In genomic region chr17:72968666-72969065, GRCm38 (mm10) we compare ENCODE assay signal across 23 mouse cellular contexts.
"Had no signal": no experiment of that assay in that cellular context is flagged by ENCODE, and none has a peak within 500 bp of the region (broad histone marks: within the 10 kb centered on the region; RNA-seq: fewer than 3 reads in every experiment).

No protein-coding gene starts in this region.

- ATAC-seq: liver, embryonic 12.5 days; midbrain, embryonic 13.5 days; midbrain, embryonic 16.5 days had no signal

- H3K36me3 ChIP-seq: kidney, embryonic 15.5 days; limb, embryonic 10.5 days; limb, embryonic 13.5 days; liver, embryonic 12.5 days; liver, embryonic 15.5 days; lung, embryonic 15.5 days; midbrain, embryonic 10.5 days; midbrain, embryonic 13.5 days; neural tube, embryonic 13.5 days had no signal

- DNase-seq: kidney, postnatal 14 days; layer of hippocampus, adult 9-11 months; liver; lung, adult 18-20 months; lung, postnatal 10 days; lung, postnatal 36 days; retina, postnatal 1 day; thymus, adult 2 months; thymus, postnatal 14 days; thymus, postnatal 4 days had no signal

- H3K4me3 ChIP-seq: kidney, embryonic 15.5 days; layer of hippocampus, adult 2 months; limb, embryonic 10.5 days; limb, embryonic 13.5 days; liver, embryonic 12.5 days; liver, embryonic 15.5 days; lung, embryonic 15.5 days; megakaryocyte, embryonic 14.5 days; midbrain, embryonic 10.5 days; midbrain, embryonic 13.5 days; myocyte; neural tube, embryonic 13.5 days had no signal

- H3K9ac ChIP-seq: kidney, embryonic 15.5 days; limb, embryonic 13.5 days; liver, embryonic 12.5 days; liver, embryonic 15.5 days; lung, embryonic 15.5 days; midbrain, embryonic 13.5 days; neural tube, embryonic 13.5 days had no signal

- H3K4me2 ChIP-seq: kidney, embryonic 15.5 days; limb, embryonic 13.5 days; liver, embryonic 12.5 days; liver, embryonic 15.5 days; lung, embryonic 15.5 days; midbrain, embryonic 13.5 days; neural tube, embryonic 13.5 days had no signal

- H3K9me3 ChIP-seq: kidney, embryonic 15.5 days; limb, embryonic 10.5 days; limb, embryonic 13.5 days; liver, embryonic 12.5 days; liver, embryonic 15.5 days; lung, embryonic 15.5 days; midbrain, embryonic 10.5 days; midbrain, embryonic 13.5 days; neural tube, embryonic 13.5 days had no signal

- H3K27ac ChIP-seq: kidney, embryonic 15.5 days; layer of hippocampus, adult 2 months; limb, embryonic 10.5 days; limb, embryonic 13.5 days; liver, embryonic 12.5 days; liver, embryonic 15.5 days; lung, embryonic 15.5 days; midbrain, embryonic 10.5 days; midbrain, embryonic 13.5 days; neural tube, embryonic 13.5 days had no signal

- H3K27me3 ChIP-seq: kidney, embryonic 15.5 days; limb, embryonic 13.5 days; liver, embryonic 12.5 days; liver, embryonic 15.5 days; lung, embryonic 15.5 days; midbrain, embryonic 13.5 days; neural tube, embryonic 13.5 days had no signal
